8 mouse cellular contexts compared by ENCODE assay signal in the genomic region with DNA sequence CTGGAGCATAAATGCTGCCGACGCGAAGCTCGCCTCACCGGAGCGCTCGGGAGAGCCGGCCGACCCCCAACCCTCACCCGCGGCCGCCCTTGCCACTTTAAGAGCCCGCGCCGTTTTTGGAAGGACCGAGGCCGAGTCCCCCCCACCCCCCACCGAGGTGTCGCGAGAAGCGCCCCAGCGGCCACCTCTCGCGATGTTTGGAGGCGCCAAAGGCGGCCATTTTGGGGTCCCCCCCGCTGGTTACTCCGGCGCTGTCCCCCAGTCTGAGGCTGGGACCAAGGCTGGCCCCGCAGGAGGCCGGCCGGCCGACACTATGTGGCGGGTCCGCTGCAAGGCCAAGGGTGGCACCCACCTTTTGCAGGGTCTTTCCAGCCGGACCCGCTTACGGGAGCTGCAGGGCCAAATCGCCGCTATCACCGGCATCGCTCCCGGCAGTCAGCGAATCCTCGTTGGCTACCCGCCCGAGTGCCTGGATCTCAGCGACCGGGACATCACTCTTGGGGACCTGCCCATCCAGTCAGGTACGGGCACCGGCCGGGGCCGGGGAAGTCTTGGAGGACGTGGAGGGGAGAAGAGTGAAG. TPM values are rescaled to one million over a fixed set of nuclear protein-coding genes. Genes with fewer than 3 reads are reported as not detected.
A peak's percentile ranks its signal among the peaks of the same experiment; 100 is the strongest.
DNase-seq lines count a peak whose midpoint lies in the region; ATAC-seq and TF ChIP-seq lines count a peak whose summit lies in the region.

TSS of gene Yod1 (plus strand) at position 37 of the 581 bp plus-strand sequence.

- H3K4me3 ChIP-seq in embryonic facial prominence, embryonic 12.5 days: peak within 1 kb of the TSS; percentile 87
- peak within 1 kb of the TSS; percentile 84 for H3K4me3 ChIP-seq in limb, embryonic 11.5 days (ENCODE audit: low read depth, low read length)
- H3K4me3 ChIP-seq in midbrain, embryonic 13.5 days (replicated peaks): peak within 1 kb of the TSS; percentile 87
- H3K4me3 ChIP-seq in small intestine, adult 2 months (ENCODE audit: low read depth, low read length): peak within 1 kb of the TSS; percentile 85

- ATAC-seq in embryonic facial prominence, embryonic 12.5 days (ENCODE audit: insufficient number of reproducible peaks, insufficient read depth, low FRiP score, low TSS enrichment): peak; percentile 79
- ATAC-seq in limb, embryonic 11.5 days (ENCODE audit: insufficient number of reproducible peaks, low FRiP score, low TSS enrichment, low read depth): peak; percentile 79
- ATAC-seq in midbrain, embryonic 13.5 days: peak; percentile 73

- no peaks in the 10 kb centered on the region for H3K9me3 ChIP-seq in embryonic facial prominence, embryonic 12.5 days
- H3K9me3 ChIP-seq in limb, embryonic 11.5 days (ENCODE audit: control insufficient read depth, low read length): no peaks in the 10 kb centered on the region
- no peaks in the 10 kb centered on the region for H3K9me3 ChIP-seq in midbrain, embryonic 13.5 days

- peak within 1 kb of the TSS; percentile 77 for H3K4me2 ChIP-seq in embryonic facial prominence, embryonic 12.5 days (replicated peaks)
- H3K4me2 ChIP-seq in limb, embryonic 11.5 days (ENCODE audit: low read depth, severe bottlenecking): peak within 1 kb of the TSS; percentile 99
- peak within 1 kb of the TSS; percentile 98 for H3K4me2 ChIP-seq in midbrain, embryonic 13.5 days (replicated peaks)

- peak; percentile 66; the same call in 1 of the 2 replicates for TF ChIP-seq POLR2A in small intestine, adult 2 months (IDR thresholded peaks at IDR 0.05; ENCODE audit: low read depth, low read length)

- H3K36me3 ChIP-seq in embryonic facial prominence, embryonic 12.5 days: peaks cover 5% of the 10 kb centered on the region
- H3K36me3 ChIP-seq in limb, embryonic 11.5 days (ENCODE audit: control insufficient read depth, insufficient read depth, low read length): no peaks in the 10 kb centered on the region
- no peaks in the 10 kb centered on the region for H3K36me3 ChIP-seq in midbrain, embryonic 13.5 days
- peaks cover 4% of the 10 kb centered on the region; the same call in 1 of the 2 replicates for H3K36me3 ChIP-seq in small intestine, adult 2 months (ENCODE audit: control insufficient read depth, insufficient read depth, low read length)

- no peak for TF ChIP-seq CTCF in small intestine, adult 2 months (IDR thresholded peaks at IDR 0.05; ENCODE audit: extremely low read depth, insufficient read length, insufficient replicate concordance, low read depth, low read length)

- under 1% methylated on average over 54 of the region's 54 CpGs for WGBS in embryonic facial prominence, embryonic 12.5 days
- WGBS in limb, embryonic 11.5 days: under 1% methylated on average over 54 of the region's 54 CpGs
- under 1% methylated on average over 54 of the region's 54 CpGs for WGBS in midbrain, embryonic 13.5 days
- under 1% methylated on average over 54 of the region's 54 CpGs for WGBS in small intestine, adult 2 months

- no peaks in the 10 kb centered on the region for H3K27me3 ChIP-seq in embryonic facial prominence, embryonic 12.5 days
- no peaks in the 10 kb centered on the region for H3K27me3 ChIP-seq in limb, embryonic 11.5 days (ENCODE audit: control insufficient read depth, insufficient read depth, low read length)
- 0 out of 2 replicates have a peak, but pooled peaks cover 2% of the 10 kb centered on the region for H3K27me3 ChIP-seq in midbrain, embryonic 13.5 days
- H3K27me3 ChIP-seq in small intestine, adult 2 months (ENCODE audit: control insufficient read depth, insufficient read depth, low read length): no peaks in the 10 kb centered on the region

- peaks cover 14% of the 10 kb centered on the region for H3K4me1 ChIP-seq in embryonic facial prominence, embryonic 12.5 days
- peaks cover 2% of the 10 kb centered on the region; the same call in 1 of the 2 replicates for H3K4me1 ChIP-seq in limb, embryonic 11.5 days (ENCODE audit: control insufficient read depth, insufficient read depth, low read length)
- peaks cover 35% of the 10 kb centered on the region for H3K4me1 ChIP-seq in midbrain, embryonic 13.5 days (replicated peaks)
- H3K4me1 ChIP-seq in small intestine, adult 2 months (ENCODE audit: control insufficient read depth, insufficient read depth, insufficient read length, low read length): peaks cover 9% of the 10 kb centered on the region; the same call in 1 of the 2 replicates

- H3K27ac ChIP-seq in embryonic facial prominence, embryonic 12.5 days: peak within 1 kb of the TSS; percentile 70
- no peak within 1 kb of the TSS; the same call in 1 of the 2 replicates for H3K27ac ChIP-seq in limb, embryonic 11.5 days (replicated peaks; ENCODE audit: low read depth, low read length)
- peak within 1 kb of the TSS; percentile 76 for H3K27ac ChIP-seq in midbrain, embryonic 13.5 days
- peak within 1 kb of the TSS; percentile 93 for H3K27ac ChIP-seq in small intestine, adult 2 months (ENCODE audit: insufficient read depth, low read depth, low read length)

- peak within 1 kb of the TSS; percentile 88 for H3K9ac ChIP-seq in embryonic facial prominence, embryonic 12.5 days
- peak within 1 kb of the TSS; percentile 93 for H3K9ac ChIP-seq in limb, embryonic 11.5 days (ENCODE audit: low read length)
- H3K9ac ChIP-seq in midbrain, embryonic 13.5 days (replicated peaks): peak within 1 kb of the TSS; percentile 96

- DNase-seq in 3T3-L1 (ENCODE audit: low read depth, low spot score): peak; percentile 87
- peak; percentile 94 to 95 for DNase-seq in adrenal gland, postnatal 36 days
- peak; percentile 91 to 92 for DNase-seq in heart, adult 18-20 months
- peak; percentile 92 for DNase-seq in kidney, adult 18-20 months
- DNase-seq in limb, embryonic 11.5 days (ENCODE audit: low spot score): peak; percentile 92

RNA-seq across cellular contexts. Expression of gene Yod1, which starts in this region (rescaled TPM):
- 10 to 100 TPM in 1 of 2 experiments, 1 to 10 TPM in 1; 7.7 to 18.8 TPM for total RNA-seq in adrenal gland, postnatal 36 days (2021)
- polyA plus RNA-seq in embryonic facial prominence, embryonic 12.5 days (2016; fragmentation: Nextera tagmentation; extraction: Ambion mirVana): 11.9 and 13.4 TPM in 2 replicates
- 1 to 10 TPM; 3.6 to 4.4 TPM for total RNA-seq in heart, adult 18-20 months (2021)
- 5.9 and 7.2 TPM in 2 replicates for polyA plus RNA-seq in limb, embryonic 11.5 days (2014; fragmentation: Nextera tagmentation; extraction: Ambion mirVana)
- 20.5 and 23.5 TPM in 2 replicates for polyA plus RNA-seq in midbrain, embryonic 13.5 days (2015; fragmentation: Nextera tagmentation; extraction: Ambion mirVana)
- 0.50 and 1.5 TPM in 2 replicates for polyA plus RNA-seq in small intestine, adult 2 months (2012; rRNA removed)
